Mouse (Mus musculus) neural tube, embryonic 11.5 days (tissue): ENCODE measurements around the gene Ccdc115. TPM values are rescaled to one million over a fixed set of nuclear protein-coding genes. Genes with fewer than 3 reads are reported as not detected.

Experiments
- ATAC-seq: fragments of 200-750 bp; cut with Nextera tagmentation; 2 replicates; pipeline ENCODE4 v1.8.0; 2017; ENCODE audit warnings: moderate number of reproducible peaks, mild to moderate bottlenecking, moderate TSS enrichment, moderate library complexity; ENCODE audit not compliant: insufficient read depth, low FRiP score, low TSS enrichment
- DNase-seq: peaks from one replicate; pipeline ENCODE4 v3.0.0-alpha.2; 2015; ENCODE audit warnings: low spot score
- H3K27ac ChIP-seq: fragments of 300-500 bp; sonication (generic); 2 replicates; pipeline ENCODE4 v1.5.1; 2014; ENCODE audit warnings: low read depth, mild to moderate bottlenecking, low read length
- H3K27me3 ChIP-seq: fragments of 300-500 bp; sonication (generic); 2 replicates; pipeline ENCODE4 v1.6.1; 2014; ENCODE audit warnings: mild to moderate bottlenecking, low read length, mixed read lengths; ENCODE audit not compliant: control insufficient read depth, insufficient read depth
- H3K36me3 ChIP-seq: fragments of 300-500 bp; sonication (generic); 2 replicates; pipeline ENCODE4 v1.6.1; 2014; ENCODE audit warnings: mild to moderate bottlenecking, low read length, moderate library complexity, mixed read lengths; ENCODE audit not compliant: control insufficient read depth, insufficient read depth
- H3K4me1 ChIP-seq: fragments of 300-500 bp; sonication (generic); 2 replicates; pipeline ENCODE4 v1.6.1; 2014; ENCODE audit warnings: low read length, mixed read lengths; ENCODE audit not compliant: control insufficient read depth, insufficient read depth
- H3K4me2 ChIP-seq: fragments of 300-500 bp; sonication (generic); 2 replicates; pipeline ENCODE4 v1.6.1; 2014; ENCODE audit warnings: low read depth, mild to moderate bottlenecking, moderate library complexity
- H3K4me3 ChIP-seq: fragments of 300-500 bp; sonication (generic); 2 replicates; pipeline ENCODE4 v1.5.1; 2014; ENCODE audit warnings: low read depth, low read length
- H3K9ac ChIP-seq: fragments of 300-500 bp; sonication (generic); 2 replicates; pipeline ENCODE4 v1.6.1; 2014; ENCODE audit warnings: mild to moderate bottlenecking, low read length
- H3K9me3 ChIP-seq: fragments of 300-500 bp; sonication (generic); 2 replicates; pipeline ENCODE4 v1.6.1; 2016; ENCODE audit warnings: low read length; ENCODE audit not compliant: control insufficient read depth
- WGBS: fragments of 180-500 bp; shearing (Covaris S2); extraction: QIAGEN DNeasy Blood & Tissue Kit; methylation state at CpG from one replicate; pipeline ENCODE4 v1.1.7; 2014; 5-methylcytosine and 5-hydroxymethylcytosine counted together
- microRNA-seq: library from miRNA; unstranded; fragments of <30 nt; microRNA quantifications from one replicate; pipeline ENCODE4, GENCODE M21; 2016
- polyA plus RNA-seq: library from polyadenylated mRNA; unstranded; fragments of >200 nt; fragmentation: Nextera tagmentation; extraction: Ambion mirVana; gene quantifications from 2 replicates; pipeline ENCODE4 v1.2.1, GENCODE M21; 2014

Ccdc115 gene
- polyA plus RNA-seq, 1 experiment from 2014 or later, result 71.2 TPM

DNA sequence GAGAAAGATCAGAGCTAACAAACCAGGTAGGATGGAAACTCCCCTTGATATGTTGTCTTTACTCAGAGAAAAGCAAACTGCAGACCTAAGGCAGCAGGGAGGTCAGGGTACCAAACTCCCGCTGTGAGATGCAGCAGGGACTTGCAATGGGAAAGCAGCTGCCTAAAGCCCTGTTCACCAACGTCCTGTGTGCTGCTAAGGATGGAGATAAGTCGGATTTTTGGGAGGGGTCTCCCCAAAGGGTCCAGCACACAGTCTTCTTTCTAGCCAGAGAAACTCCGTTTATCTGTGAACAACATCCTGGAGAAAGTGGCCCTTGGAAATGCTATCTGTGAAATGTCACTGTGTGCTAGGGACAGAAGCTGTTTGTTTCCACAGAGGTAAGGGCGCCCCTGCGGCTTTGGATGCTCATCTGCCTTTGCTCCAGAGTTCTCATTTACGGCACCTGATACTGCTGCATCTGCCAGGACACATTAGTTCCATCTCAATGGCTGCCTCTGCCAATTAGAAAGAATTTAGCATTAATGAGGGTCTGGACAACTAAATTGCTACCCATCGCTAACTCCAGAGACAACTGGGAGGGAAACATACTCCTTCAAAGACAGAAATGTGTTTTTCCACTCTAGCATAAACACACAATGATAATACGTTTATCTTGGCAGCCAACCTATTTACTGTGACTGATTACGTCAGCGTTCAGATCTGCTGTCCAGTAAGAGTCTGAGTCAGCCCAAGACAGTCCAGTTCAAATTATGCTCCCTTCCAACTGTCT is 40.1 kb downstream of the Ccdc115 start:
- Histone ChIP-seq H3K36me3 (no peaks in the 10 kb centered on the region), H3K27me3 (no peaks in the 10 kb centered on the region), H3K27ac (no peak overlapping the region), H3K4me3 (no peak overlapping the region), H3K9ac (no peak overlapping the region), H3K4me2 (no peak overlapping the region), H3K9me3 (no peaks in the 10 kb centered on the region), H3K4me1 (no peaks in the 10 kb centered on the region; the same call in 1 of the 2 replicates)
- 43% methylated on average over 11 of the region's 11 CpGs for WGBS
- ATAC-seq, result no peak
- no peak for DNase-seq

DNA sequence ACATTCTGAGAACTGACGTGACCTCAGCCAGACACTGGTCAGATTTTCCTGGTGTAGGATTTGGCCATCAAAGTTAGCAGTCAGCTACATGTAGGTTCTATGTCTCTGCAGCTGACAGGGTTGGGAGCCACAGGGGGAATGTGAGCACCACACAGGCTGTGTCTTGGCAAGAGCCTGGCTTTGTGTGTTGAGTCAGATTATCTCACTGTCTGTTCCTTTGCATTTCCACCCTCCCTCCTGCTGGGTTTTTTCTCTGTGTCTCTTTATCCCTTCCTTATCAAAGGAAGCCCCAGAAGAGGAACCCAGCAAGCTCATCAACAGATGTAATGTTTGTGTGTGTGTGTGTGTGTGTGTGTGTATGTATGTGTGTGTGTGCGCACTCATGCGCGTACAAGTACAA is 43.2 kb downstream of the Ccdc115 start:
- Histone ChIP-seq H3K4me2 (no peak overlapping the region), H3K9me3 (no peaks in the 10 kb centered on the region), H3K27me3 (no peaks in the 10 kb centered on the region), H3K27ac (no peak overlapping the region), H3K4me3 (no peak overlapping the region), H3K36me3 (no peaks in the 10 kb centered on the region), H3K9ac (no peak overlapping the region), H3K4me1 (no peaks in the 10 kb centered on the region)
- 97% methylated on average over 4 of the region's 4 CpGs for WGBS
- ATAC-seq (no peak), DNase-seq (no peak)

DNA sequence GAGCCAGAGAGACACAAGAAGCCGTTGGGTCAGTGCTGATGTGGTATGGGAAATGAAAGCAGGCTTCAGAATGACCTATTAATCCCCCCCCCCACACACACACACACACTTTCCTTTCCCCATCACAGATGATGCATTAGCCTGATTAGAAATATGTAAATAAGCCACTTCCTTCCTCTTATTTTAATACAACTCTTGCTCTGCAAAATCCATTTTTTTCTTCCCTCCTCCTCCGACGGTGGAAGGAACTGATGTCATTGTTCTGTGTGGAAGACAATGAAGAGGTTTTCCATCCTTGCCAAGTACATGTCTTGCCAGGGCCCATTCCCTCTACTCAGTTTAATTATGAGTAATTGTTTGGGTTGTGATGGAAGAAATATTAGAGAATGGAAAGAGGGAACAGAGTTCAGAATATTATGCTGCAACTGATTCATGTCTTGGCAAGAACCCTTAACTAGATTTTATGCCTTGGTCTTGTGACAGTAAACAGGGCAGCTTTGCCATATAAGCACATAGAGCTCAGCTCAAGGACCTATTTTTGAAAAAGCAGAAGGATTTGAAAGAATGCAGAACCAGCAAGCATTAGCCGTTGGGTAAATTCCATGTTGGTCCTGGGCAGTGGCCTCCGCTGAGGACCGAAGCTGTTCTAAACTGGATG is 50.1 kb downstream of the Ccdc115 start:
- Histone ChIP-seq H3K4me1 (no peaks in the 10 kb centered on the region), H3K9ac (no peak overlapping the region), H3K4me3 (no peak overlapping the region), H3K27me3 (no peaks in the 10 kb centered on the region), H3K9me3 (no peaks in the 10 kb centered on the region), H3K27ac (no peak overlapping the region), H3K36me3 (no peaks in the 10 kb centered on the region), H3K4me2 (no peak overlapping the region)
- DNase-seq, result no peak
- no peak for ATAC-seq
- 91% methylated on average over 6 of the region's 6 CpGs for WGBS

DNA sequence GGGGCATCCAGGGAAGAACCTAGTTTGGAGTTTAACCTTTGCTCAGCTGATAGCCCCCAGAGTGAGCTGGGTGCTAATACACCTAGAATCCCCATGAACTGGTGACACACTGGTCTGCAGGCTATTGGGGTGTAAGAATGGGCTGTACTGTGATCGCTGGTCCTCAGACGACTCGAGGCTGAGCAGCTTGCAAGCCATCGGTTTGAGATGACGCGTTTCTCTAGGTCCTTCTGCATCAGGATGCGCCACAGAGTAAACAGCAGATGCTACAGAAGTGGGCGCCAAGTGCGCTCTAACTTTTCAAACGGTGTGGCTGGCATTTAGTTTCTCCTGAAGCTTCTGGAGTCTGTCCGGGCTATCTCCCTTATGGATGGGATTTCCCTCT is 50.6 kb downstream of the Ccdc115 start:
- Histone ChIP-seq H3K4me3 (no peak overlapping the region), H3K27me3 (no peaks in the 10 kb centered on the region), H3K9me3 (no peaks in the 10 kb centered on the region), H3K9ac (no peak overlapping the region), H3K36me3 (no peaks in the 10 kb centered on the region), H3K27ac (no peak overlapping the region), H3K4me1 (no peaks in the 10 kb centered on the region), H3K4me2 (no peak overlapping the region)
- DNase-seq, result no peak
- ATAC-seq, result no peak
- WGBS, result 96% methylated on average over 11 of the region's 11 CpGs

DNA sequence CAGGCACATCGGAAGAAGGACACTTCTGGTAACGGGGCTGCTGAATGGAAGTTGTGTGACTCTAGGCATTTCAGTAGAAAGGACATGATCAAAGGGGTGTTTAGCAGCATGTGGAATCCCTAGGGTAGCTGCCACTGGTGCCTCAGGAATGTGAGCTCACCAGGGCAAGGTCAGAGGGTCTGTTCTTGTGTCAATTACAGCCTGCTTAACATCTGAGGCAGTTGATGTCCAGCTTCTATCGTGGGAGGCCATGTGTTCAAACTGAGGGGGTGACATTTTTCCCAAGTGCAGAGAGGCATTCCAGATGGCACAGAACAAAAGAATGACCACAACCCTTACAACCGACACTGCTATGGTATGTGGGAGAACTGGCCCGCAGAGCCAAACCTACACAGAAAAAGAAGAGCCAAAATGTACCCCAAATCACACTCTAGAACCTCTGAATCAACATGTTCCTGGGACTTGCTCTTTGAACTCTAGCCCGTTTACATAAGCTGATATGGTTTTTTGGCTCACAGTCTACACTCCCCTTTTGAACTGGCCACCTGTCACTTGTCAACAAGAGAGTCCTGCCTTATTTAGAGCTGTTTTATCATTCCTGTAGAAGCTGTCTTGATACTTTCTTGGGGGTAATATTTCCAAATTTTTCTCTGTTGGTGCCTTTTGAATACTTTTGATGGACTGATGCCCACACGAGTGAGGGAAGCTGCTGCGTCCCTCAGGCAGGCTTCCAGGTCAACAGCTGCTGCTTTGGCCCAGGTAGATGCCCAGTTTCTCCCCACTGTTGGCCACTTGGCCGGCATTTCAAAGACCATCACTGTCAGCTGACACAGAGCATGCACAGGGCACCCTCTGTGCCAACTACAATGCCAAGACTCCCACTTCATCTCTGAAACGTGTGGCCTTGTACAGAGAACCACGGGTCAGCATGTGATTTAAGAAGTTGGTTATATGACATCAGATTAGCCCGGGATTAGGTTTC is 51.8 kb downstream of the Ccdc115 start:
- no peak overlapping the region for H3K4me2 ChIP-seq
- no peak overlapping the region for H3K4me3 ChIP-seq
- WGBS, result 63% methylated on average over 12 of the region's 12 CpGs
- no peaks in the 10 kb centered on the region for H3K9me3 ChIP-seq
- H3K27ac ChIP-seq, result no peak overlapping the region
- H3K36me3 ChIP-seq, result no peaks in the 10 kb centered on the region
- DNase-seq (no peak), ATAC-seq (no peak)
- no peaks in the 10 kb centered on the region for H3K4me1 ChIP-seq
- H3K27me3 ChIP-seq, result no peaks in the 10 kb centered on the region
- H3K9ac ChIP-seq, result no peak overlapping the region

Small RNA genes lying within 50 kb of the gene (microRNA-seq; reads per million reads assigned to microRNA genes)
- 6.0 reads per million, percentile 14 among the genes with 10 or more reads in this experiment for gene Mir5103

Other genes starting within 250 kb of the Ccdc115 start
- gene Imp4, start 179 bp upstream of the Ccdc115 start, polyA plus RNA-seq, result 107 and 108 TPM in 2 replicates
- 6.6 and 8.0 TPM in 2 replicates for gene Ptpn18, start 20.1 kb upstream of the Ccdc115 start, polyA plus RNA-seq
- not detected in 2 replicates for gene Prss39, start 58.7 kb upstream of the Ccdc115 start, polyA plus RNA-seq
- not detected in 2 replicates for gene Cfc1, start 96.0 kb upstream of the Ccdc115 start, polyA plus RNA-seq
- not detected in 2 replicates for gene Prss40, start 121.3 kb upstream of the Ccdc115 start, polyA plus RNA-seq
- 5.0 and 5.6 TPM in 2 replicates for gene Amer3, start 140.0 kb upstream of the Ccdc115 start, polyA plus RNA-seq